Mouse (Mus musculus) mesoderm, embryonic 11.5 days (tissue): Measurements from ENCODE around the gene Klhdc8b.
A peak's percentile ranks its signal among the peaks of the same experiment; 100 is the strongest.

ENCODE experiments used
- DNase-seq: peaks from one replicate; pipeline ENCODE4 v3.0.0-alpha.2; 2012; ENCODE audit warnings: low read depth, low spot score

Klhdc8b gene

DNA sequence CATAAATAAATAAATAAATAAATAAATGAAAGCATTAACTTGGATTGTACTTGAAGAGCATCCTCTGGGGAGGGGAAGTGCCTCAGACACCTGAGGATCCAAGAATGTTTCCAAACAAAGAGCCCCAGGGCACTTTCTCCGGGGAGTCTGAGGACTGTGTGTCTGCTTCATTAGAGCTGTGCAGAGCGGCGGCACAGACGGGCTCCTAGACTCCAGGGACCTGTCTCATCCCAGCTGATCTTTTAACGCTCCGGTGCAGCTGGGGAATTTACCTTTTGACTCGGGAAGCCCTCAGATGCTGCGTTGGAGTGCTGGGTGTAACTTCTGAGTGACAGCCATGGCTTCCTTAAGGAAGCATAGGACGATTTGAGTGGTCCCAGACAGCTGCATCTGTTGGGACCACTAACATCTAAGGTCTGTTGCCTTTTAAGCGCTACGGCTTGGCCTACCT, at the start of gene Klhdc8b:
Gene Klhdc8b (minus strand): TSS at position 401 of the 451 bp plus-strand sequence.
- DNase-seq, result no peak

DNA sequence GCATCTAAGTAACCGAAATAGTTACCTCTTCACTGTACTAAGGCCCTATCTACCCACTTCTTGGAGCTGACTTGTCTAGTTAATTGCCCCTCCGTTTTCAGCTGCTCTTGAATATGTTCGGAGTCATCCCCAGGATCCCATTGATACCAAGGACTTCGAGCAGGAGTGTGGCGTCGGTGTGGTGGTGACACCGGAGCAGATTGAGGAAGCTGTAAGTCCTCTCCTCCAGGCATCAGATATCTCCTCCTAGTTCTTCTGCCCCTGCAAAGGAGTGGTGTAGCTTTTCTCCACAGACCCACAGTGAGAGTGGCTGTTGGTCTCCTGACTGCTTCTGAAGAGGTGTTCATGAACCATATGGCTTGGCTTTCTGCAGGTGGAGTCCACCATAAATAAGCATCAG, 47.4 kb upstream of the Klhdc8b start:
- DNase-seq, result no peak

DNA sequence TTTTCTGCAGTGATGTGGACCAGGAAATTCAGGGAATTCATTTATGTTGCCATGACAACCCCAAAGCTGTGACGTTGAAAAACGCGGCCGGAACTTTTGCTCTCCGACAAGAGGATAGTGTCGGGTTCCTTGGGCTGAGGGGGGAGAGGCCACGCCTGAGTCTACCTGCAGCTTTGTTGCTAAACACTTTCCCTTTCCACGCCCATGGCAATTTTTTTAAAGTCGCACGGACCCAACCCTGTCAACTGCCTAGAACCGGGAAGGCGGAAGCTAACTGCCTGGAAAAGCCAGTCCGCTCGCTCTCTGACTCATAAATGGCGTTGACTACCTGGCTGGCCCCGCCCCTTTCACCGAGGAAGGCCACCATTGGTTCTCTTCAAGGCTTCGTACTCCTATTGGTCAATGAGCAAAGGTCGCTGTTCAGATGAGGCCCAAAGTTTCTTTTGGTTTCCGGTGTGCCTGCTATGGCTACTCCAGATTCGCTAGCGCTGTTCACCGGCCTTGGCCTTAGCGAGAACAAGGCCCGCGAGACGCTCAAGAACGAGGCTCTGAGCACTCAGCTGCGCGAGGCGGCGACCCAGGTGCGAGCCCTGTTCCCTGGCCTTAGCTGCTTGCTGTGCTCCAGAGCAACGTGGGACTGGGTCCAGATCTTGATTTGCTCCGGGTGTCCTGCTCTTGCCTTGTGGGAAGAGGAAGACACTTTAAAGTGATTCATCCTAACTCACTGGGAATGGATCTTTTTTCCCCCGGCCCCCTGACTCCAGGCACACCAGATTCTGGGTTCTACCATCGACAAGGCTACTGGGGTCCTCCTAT, 46.4 kb upstream of the Klhdc8b start, which contains the start of gene Qars:
Gene Qars (plus strand): TSS at position 88 of the 816 bp plus-strand sequence.
- DNase-seq, result peak; percentile 95

DNA sequence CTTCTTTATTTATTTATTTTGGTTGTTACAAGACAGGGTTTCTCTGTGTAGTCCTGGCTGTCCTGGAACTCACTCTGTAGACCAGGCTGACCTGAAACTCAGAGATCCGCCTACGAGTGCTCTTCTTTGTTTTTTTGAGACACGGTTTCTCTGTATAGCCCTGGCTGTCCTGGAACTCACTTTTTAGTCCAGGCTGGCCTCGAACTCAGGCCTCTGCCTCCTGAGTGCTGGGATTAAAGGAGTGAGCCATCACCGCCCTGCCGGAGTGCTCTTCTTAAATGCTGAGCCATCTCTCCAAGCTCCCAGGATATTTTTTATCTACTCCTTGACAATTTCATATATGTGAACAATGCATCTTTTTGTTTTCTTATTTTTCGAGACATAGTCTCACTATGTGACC, 45.5 kb upstream of the Klhdc8b start:
- DNase-seq, result no peak

DNA sequence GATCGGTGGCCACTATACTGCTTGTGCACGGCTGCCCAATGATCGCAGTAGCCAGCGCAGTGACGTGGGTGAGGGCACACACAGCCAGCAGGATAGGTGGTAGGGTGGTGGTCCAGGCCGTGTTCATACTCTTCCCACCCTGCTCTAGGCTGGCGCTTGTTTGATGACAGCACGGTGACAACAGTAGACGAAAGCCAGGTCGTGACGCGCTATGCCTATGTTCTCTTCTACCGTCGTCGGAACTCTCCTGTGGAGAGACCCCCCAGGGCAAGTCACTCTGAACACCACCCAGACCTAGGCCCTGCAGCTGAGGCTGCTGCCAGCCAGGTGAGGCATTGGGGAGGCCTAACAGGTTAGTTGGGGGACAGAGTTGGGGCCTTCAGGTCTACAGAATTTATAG, 38.6 kb upstream of the Klhdc8b start:
- no peak for DNase-seq

DNA sequence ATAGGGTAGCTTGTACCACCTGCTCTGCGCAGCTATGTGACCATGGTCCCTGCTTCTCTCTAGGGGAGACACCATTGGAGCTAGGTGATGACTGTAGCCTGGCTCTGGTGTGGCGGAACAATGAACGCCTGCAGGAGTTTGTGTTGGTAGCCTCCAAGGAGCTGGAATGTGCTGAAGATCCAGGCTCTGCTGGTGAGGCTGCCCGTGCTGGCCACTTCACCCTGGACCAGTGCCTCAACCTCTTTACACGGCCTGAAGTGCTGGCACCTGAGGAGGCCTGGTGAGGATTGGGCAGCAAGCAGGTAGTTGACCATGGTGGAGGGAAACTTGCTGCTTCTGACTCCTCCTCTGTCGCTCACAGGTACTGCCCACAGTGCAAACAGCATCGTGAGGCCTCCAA, 37.9 kb upstream of the Klhdc8b start:
- no peak for DNase-seq

DNA sequence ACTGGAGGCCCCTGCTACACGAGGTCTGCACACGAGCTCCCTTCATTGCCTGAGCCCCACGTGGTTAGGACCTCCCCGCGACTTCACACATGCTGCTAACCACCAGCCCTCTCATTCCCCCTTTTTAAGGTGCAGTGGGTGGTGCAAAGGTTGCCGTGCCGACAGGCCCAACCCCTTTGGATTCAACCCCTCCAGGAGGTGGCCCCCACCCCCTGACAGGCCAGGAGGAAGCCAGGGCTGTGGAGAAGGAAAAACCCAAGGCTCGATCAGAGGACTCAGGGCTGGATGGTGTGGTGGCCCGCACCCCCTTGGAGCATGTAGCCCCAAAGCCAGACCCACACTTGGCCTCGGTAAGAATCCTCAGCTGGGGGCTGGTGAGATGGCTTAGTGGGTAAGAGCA, 33.5 kb upstream of the Klhdc8b start:
- no peak for DNase-seq

DNA sequence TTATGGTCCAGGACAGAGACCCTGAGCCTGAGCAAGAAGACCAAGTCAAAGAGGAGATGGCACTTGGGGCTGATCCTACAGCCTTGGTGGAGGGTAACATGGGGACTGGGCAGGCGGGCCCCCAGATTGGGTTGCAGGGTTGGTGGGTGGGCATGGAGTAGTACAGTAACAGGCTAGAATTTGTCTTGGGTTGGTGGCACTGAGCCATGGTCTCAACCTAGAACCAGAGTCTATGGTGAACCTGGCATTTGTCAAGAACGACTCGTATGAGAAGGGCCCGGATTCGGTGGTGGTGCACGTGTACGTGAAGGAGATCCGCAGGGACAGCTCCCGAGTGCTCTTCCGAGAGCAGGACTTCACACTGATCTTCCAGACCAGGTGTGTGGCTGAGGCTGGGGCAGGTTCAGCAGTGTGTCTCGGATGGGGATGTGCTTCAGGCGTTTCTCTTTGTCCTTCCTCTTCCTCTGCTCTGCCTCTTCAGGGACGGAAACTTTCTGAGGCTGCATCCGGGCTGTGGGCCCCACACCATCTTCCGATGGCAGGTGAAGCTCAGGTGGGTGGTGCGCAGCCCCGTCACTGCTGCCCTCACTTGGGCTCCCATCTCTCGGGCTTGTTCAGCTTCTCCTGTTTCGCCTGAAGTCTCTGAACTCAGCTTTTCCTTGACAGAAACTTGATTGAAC, 32.9 kb upstream of the Klhdc8b start:
- DNase-seq, result no peak

DNA sequence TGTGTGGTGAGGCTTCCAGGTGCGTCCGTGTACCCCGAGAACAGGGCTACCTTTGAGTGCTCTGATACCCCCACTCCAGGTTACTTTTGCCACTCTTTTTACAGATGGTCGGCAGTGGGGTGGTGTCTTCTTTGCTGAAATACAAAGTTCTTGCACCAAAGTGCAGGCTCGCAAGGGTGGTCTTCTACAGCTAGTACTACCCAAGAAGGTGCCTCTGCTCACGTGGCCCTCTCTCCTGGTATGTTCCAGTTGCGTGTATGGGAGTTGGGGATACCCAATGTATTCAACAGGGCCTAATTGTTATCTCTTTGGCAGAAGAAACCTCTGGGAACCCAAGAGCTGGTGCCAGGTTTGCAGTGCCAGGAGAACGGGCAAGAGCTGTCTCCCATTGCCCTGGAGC, 31.9 kb upstream of the Klhdc8b start:
- DNase-seq, result no peak

DNA sequence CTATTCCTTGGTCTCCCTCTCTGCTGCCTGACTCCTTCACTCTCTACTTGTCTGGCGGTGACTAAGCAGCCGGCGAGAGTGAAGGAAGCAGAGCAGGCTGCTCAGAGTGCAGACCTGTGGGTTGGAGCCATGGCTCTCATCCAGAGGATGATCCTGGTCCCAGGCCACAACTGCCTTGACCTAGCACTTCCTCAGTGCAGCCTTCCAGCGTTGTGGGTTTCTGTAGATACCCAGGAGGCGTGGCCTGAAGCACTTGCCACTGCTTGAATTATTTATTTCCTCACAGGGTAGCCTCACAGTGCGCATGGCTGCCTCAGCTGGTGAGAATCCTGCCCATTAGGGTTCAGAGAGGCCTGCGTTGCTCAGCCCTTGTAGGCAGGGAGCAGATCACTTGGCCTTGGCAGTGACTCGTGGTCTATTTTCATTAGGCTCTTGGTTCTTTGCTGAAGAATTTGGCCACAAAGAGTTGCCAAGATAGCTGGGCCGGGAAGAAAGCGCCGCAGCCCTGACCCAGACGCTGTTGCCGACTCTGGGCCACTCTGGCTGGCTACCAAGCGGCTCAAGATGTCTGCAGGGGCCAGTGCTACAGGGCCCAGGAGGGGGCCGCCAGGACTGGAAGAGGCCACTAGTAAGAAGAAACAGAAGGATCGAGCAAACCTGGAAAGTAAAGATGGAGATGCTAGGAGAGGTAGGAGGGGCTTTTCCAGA, 30.8 kb upstream of the Klhdc8b start:
- DNase-seq, result no peak

DNA sequence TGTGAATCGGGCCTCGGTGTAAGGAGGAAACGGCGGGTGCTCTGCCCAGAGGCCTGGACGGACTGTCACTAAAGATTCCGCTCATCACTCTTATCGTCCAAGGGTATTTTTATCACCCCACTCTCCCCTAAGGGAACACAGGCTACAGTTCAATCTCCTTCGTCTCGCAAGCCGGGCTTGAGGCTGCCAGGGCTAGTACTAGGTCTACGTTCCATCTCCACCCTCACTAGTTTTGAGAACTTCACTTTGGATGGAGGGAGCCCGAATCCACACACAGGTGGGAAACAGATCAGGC, 29.9 kb upstream of the Klhdc8b start:
- DNase-seq, result no peak

DNA sequence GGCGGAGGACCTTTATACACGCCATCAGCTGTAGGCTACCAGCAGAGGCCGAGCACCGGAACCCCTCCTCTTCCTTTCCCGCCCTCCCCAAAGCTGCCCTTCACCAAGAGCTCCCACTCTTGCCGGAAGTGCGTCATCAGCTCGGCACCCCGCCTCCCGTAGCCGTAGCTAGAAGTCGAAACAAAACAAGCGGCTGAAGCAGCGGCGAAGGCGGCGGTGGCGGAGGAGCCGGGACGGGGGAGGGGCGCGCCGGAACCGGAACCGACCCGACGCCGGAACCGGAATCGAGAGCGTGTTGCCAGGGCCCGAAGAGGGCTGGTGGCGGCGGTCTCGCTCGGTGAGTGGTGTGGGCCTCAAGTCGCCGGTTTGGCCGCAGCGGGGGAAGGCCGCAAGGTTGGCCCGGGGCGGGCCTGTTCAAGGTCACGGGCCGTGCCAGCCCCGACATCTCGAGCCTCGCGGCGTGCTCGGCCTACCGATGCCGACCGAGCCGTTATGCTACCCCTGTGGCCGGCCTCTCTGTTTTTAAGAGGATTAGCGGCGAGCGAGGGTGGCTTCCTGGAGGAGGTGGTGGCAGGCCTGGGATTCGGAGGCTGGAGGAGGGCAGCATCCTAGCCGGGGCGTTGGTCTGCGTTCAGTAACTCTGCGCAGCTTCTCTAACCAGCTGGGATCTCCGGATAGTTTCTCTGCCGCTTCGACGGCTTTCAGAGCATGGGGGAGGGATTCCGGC, 29.3 kb upstream of the Klhdc8b start, which contains the start of gene Usp19:
Gene Usp19 (plus strand): TSS at position 44 of the 727 bp plus-strand sequence.
- DNase-seq, result peak; percentile 95

DNA sequence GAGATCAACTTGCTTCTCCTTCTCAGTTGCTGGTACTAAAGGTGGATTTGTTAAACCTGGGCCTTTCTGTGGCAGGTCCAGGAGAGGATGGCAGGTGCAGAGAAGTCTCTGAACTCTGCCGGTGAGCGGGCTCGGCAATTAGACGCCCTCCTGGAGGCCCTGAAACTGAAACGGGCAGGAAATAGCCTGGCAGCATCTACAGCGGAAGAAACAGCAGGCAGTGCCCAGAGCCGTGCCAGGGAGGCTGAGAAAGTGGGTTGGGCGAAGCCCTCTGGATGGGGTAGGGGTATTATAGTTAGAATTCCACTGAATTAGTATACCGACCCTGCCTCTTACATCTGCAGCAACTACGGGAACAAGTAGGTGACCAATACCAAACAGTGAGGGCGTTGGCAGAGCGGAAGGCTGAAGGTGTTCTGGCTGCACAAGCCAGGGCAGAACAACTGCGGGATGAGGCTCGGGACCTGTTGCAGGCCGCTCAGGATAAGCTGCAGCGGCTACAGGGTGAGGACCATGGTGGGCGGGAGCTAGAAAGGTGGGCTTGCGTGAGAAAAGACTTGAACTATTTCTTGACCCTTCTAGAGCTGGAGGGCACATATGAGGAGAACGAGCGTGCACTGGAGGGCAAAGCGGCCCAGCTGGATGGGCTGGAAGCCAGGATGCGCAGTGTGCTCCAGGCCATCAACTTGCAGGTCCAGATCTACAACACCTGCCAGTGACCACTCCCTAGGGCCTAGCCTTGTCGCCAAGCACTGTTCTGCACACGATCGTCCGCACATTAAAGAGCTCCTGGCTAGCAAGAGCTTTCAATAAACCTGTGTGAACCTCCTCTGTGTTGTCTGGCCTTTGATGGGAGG, 28.5 kb upstream of the Klhdc8b start:
- DNase-seq, result no peak

DNA sequence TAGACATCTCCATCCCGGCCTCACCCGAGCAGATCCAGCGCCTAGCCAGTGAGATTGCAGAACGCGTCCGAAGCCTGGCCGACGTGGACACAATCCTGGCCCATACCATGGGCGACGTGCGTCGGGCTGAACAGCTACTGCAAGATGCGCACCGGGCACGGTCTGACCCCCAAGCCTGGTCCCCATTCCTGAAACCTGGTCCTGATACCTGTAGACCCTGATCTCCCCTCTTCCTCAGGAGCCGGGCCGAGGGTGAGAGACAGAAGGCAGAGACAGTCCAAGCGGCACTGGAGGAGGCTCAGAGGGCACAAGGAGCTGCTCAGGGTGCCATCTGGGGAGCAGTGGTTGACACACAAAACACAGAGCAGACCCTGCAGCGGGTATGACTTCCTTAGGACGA, 27.8 kb upstream of the Klhdc8b start:
- DNase-seq, result no peak

DNA sequence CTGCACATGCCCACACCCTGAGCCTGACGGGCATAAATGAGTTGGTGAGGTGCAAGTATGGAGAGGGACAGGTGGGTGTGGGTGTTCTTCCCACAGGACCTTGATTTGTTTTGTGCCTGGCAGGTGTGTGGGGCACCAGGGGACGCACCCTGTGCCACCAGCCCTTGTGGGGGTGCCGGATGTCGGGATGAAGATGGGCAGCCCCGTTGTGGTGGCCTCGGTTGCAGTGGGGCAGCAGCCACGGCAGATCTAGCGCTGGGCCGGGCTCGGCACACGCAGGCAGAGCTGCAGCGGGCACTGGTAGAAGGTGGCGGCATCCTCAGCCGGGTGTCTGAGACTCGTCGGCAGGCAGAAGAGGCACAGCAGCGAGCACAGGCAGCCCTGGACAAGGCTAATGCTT, 27.0 kb upstream of the Klhdc8b start:
- no peak for DNase-seq

DNA sequence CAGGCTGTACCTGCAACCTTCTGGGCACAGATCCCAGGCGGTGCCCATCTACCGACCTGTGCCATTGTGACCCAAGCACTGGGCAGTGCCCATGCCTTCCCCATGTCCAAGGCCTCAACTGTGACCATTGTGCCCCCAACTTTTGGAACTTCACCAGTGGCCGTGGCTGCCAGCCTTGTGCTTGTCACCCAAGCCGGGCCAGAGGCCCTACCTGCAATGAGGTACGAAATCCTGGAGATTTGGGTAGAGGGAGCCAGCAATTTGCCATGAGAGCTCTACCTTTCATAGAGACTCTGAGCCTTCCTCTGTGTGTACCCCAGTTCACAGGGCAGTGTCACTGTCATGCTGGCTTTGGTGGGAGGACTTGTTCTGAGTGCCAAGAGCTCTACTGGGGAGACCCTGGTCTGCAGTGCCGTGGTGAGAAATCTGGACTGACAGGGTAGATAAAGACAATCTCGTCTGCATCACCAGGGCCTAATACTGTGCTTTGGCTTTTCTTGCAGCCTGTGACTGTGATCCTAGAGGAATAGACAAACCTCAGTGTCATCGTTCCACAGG, 25.7 kb upstream of the Klhdc8b start:
- DNase-seq, result no peak

DNA sequence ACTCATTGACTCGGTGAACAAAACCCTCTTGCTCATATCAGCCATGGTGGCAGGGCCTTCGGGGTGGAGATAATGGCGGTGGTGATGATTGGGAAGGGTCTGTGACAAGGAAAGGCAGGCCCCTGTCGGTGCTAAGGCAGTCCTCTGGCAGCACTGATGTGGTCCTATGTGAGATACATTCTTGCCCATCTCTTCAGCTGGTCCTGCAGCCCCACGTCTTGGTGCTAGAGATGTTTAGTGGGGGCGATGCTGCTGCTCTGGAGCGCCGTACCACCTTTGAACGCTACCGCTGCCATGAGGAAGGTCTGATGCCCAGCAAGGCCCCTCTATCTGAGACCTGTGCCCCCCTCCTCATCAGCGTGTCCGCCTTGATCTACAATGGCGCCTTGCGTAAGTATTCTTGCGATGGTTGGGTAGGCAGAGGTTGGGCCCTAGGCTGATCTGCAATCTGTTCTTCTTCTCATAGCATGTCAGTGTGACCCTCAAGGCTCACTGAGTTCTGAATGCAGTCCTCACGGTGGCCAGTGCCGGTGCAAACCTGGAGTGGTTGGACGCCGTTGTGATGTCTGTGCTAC, 24.0 kb upstream of the Klhdc8b start:
- DNase-seq, result no peak

DNA sequence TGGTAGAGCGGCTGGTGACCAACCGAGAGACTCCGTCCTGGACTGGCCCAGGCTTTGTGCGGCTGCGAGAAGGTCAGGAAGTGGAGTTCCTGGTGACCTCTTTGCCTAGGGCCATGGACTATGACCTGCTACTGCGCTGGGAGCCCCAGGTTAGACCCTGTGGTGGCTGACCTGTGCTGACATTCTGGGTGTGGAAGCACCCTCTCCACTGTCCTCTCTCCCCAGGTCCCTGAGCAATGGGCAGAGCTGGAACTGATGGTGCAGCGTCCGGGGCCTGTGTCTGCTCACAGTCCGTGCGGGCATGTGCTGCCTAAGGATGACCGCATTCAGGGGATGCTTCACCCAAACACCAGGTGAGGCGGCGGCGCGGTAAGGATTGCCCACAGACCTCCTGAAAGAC, 22.6 kb upstream of the Klhdc8b start:
- DNase-seq, result no peak

DNA sequence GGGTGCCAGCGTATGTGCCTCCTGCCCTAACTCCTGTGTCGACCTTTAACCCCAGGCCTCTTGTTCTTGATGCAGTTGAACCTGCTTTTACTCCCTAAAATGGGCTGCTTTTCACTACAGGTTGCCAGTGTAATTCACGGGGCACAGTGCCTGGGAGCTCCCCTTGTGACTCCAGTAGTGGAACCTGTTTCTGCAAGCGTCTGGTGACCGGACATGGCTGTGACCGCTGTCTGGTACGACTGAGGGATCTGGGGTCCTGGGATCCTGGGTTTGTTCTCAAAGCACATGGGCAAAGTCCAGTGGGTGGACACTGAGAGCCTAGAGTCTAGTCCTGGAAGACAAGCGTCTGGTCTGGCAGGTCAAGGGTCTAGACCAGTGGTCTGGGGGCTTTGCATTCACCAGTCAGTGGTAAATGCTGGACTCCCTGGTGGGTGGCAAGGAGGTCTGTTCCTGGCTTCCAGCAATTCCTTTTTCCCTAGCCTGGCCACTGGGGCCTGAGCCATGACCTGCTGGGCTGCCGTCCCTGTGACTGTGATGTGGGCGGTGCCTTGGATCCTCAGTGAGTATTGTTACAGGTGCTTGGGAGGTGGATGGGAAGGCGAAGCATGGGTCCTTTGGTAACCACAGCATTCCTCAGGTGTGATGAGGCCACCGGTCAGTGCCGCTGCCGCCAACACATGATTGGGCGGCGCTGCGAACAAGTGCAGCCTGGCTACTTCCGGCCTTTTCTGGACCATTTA, 21.8 kb upstream of the Klhdc8b start:
- no peak for DNase-seq
